13 mouse cellular contexts compared by ENCODE assay signal in genomic region chr5:43289752-43290446, GRCm38 (mm10). TPM values are rescaled to one million over a fixed set of nuclear protein-coding genes. Genes with fewer than 3 reads are reported as not detected.
DNase-seq lines count a peak whose midpoint lies in the region; ATAC-seq and TF ChIP-seq lines count a peak whose summit lies in the region.
"Had no signal": no experiment of that assay in that cellular context is flagged by ENCODE, and none has a peak within 500 bp of the region (broad histone marks: within the 10 kb centered on the region; RNA-seq: fewer than 3 reads in every experiment).

No protein-coding gene starts in this region.

- peaks cover 21% of the 10 kb centered on the region for H3K36me3 ChIP-seq in hindbrain, embryonic 15.5 days
- H3K36me3 ChIP-seq in hindbrain, embryonic 11.5 days (ENCODE audit: control insufficient read depth, insufficient read depth, low read length) = no peaks in the 10 kb centered on the region
- peaks cover 22% of the 10 kb centered on the region for H3K36me3 ChIP-seq in G1E (replicated peaks)
- H3K36me3 ChIP-seq: liver, embryonic 13.5 days had no signal

- H3K9me3 ChIP-seq in hindbrain, embryonic 15.5 days = no peaks in the 10 kb centered on the region
- H3K9me3 ChIP-seq in hindbrain, embryonic 11.5 days (ENCODE audit: control insufficient read depth, low read length) = no peaks in the 10 kb centered on the region
- H3K9me3 ChIP-seq in G1E (replicated peaks) = no peaks in the 10 kb centered on the region
- H3K9me3 ChIP-seq: liver, embryonic 13.5 days had no signal

- DNase-seq in hindbrain, embryonic 11.5 days (ENCODE audit: low spot score) = no peak
- DNase-seq in G1E (ENCODE audit: low spot score) = peak; percentile 5
- peak; percentile 9 for DNase-seq in lung, adult 2 months
- DNase-seq in gastrocnemius, adult 8-10 months (ENCODE audit: low spot score in 2 of 2) = no peak
- DNase-seq in adrenal gland, adult (ENCODE audit: inconsistent age in 2 of 2, low spot score in 1 of 2) = no peak
- DNase-seq: adrenal gland, postnatal 14 days; gastrocnemius, postnatal 14 days; kidney, adult 18-20 months; liver, embryonic 13.5 days had no signal

- H3K4me1 ChIP-seq in hindbrain, embryonic 15.5 days (replicated peaks) = no peaks in the 10 kb centered on the region
- no peaks in the 10 kb centered on the region for H3K4me1 ChIP-seq in hindbrain, embryonic 11.5 days (replicated peaks; ENCODE audit: control insufficient read depth, insufficient read depth, low read length)
- H3K4me1 ChIP-seq in G1E (ENCODE audit: insufficient read depth, low read depth, low read length) = peaks cover 7% of the 10 kb centered on the region
- no peaks in the 10 kb centered on the region for H3K4me1 ChIP-seq in lung, adult 2 months (ENCODE audit: control insufficient read depth, insufficient read depth, low read length)
- H3K4me1 ChIP-seq: liver, embryonic 13.5 days had no signal

- 87% methylated on average over 8 of the region's 8 CpGs for WGBS in hindbrain, embryonic 15.5 days
- whole genome bisulfite sequencing in hindbrain, embryonic 11.5 days = 81% methylated on average over 8 of the region's 8 CpGs
- whole genome bisulfite sequencing in lung, adult 2 months = 60% methylated on average over 8 of the region's 8 CpGs

- TF ChIP-seq POLR2A in lung, adult 2 months (IDR thresholded peaks at IDR 0.05; ENCODE audit: borderline replicate concordance, extremely low read depth, low read depth, low read length) = no peak

- H3K9ac ChIP-seq in hindbrain, embryonic 15.5 days = no peak overlapping the region
- H3K9ac ChIP-seq in hindbrain, embryonic 11.5 days (ENCODE audit: low read depth, low read length) = no peak overlapping the region
- H3K9ac ChIP-seq: liver, embryonic 13.5 days had no signal

- ATAC-seq in hindbrain, embryonic 15.5 days (ENCODE audit: low FRiP score, low read depth) = peak; percentile 58; the same call in 1 of the 2 replicates
- no peak for ATAC-seq in hindbrain, embryonic 11.5 days (ENCODE audit: low FRiP score)
- peak; percentile 49; the same call in 1 of the 2 replicates for ATAC-seq in G1E (ENCODE audit: extremely low read depth, insufficient number of reproducible peaks, low FRiP score, poor library complexity, severe bottlenecking)
- peak; percentile 50; the same call in 1 of the 2 replicates for ATAC-seq in megakaryocyte-erythroid progenitor cell, adult 5-6 weeks (replicated peaks; ENCODE audit: low FRiP score, low TSS enrichment, poor library complexity, severe bottlenecking)
- ATAC-seq in cerebellum, adult (ENCODE audit: insufficient number of reproducible peaks, low FRiP score, low TSS enrichment) = no peak
- ATAC-seq: CD4-positive, CD25-positive, alpha-beta regulatory T cell, adult 4 months had no signal

- TF ChIP-seq CTCF in G1E (IDR thresholded peaks at IDR 0.05; ENCODE audit: low read depth, low read length) = no peak
- TF ChIP-seq CTCF in lung, adult 2 months (IDR thresholded peaks at IDR 0.05; ENCODE audit: insufficient read depth, low read length) = no peak

- no peaks in the 10 kb centered on the region for H3K27me3 ChIP-seq in hindbrain, embryonic 15.5 days
- no peaks in the 10 kb centered on the region for H3K27me3 ChIP-seq in hindbrain, embryonic 11.5 days (ENCODE audit: control insufficient read depth, insufficient read depth, low read length)
- H3K27me3 ChIP-seq in G1E (ENCODE audit: insufficient read depth, low read length) = no peaks in the 10 kb centered on the region
- H3K27me3 ChIP-seq: liver, embryonic 13.5 days had no signal

- H3K4me3 ChIP-seq in hindbrain, embryonic 15.5 days = no peak overlapping the region
- no peak overlapping the region for H3K4me3 ChIP-seq in hindbrain, embryonic 11.5 days (ENCODE audit: low read depth, low read length)
- no peak overlapping the region for H3K4me3 ChIP-seq in G1E (ENCODE audit: low read depth, low read length)
- no peak overlapping the region for H3K4me3 ChIP-seq in lung, adult 2 months (replicated peaks; ENCODE audit: extremely low read depth, low read depth, low read length)
- H3K4me3 ChIP-seq: liver, embryonic 13.5 days had no signal

- no peak overlapping the region for H3K27ac ChIP-seq in hindbrain, embryonic 15.5 days (replicated peaks)
- H3K27ac ChIP-seq in hindbrain, embryonic 11.5 days (ENCODE audit: low read depth, low read length) = no peak overlapping the region
- H3K27ac ChIP-seq: liver, embryonic 13.5 days had no signal

- H3K4me2 ChIP-seq in hindbrain, embryonic 15.5 days = no peak overlapping the region
- no peak overlapping the region for H3K4me2 ChIP-seq in hindbrain, embryonic 11.5 days (replicated peaks; ENCODE audit: low read depth, low read length)
- H3K4me2 ChIP-seq: liver, embryonic 13.5 days had no signal

RNA-seq across cellular contexts. Expression of gene Cpeb2, which starts 56.9 kb away (rescaled TPM):
- 15.8 and 16.3 TPM in 2 replicates for polyA plus RNA-seq in hindbrain, embryonic 15.5 days (2015; fragmentation: Nextera tagmentation; extraction: Ambion mirVana)
- 6.2 and 6.8 TPM in 2 replicates for polyA plus RNA-seq in hindbrain, embryonic 11.5 days (2014; fragmentation: Nextera tagmentation; extraction: Ambion mirVana)
- total RNA-seq in G1E (2014; fragmentation: Nextera tagmentation) (13.1 and 13.6 TPM in 2 replicates), G1E (2017) (3.1 and 4.4 TPM in 2 replicates)
- 7.5 and 10.3 TPM in 2 replicates for polyA plus RNA-seq in G1E (2012)
- polyA plus RNA-seq in lung, adult 2 months (2012; rRNA removed) = 4.0 and 6.5 TPM in 2 replicates
- 0.50 and 2.3 TPM in 2 replicates for total RNA-seq in megakaryocyte-erythroid progenitor cell, adult 5-6 weeks (2014; fragmentation: Nextera tagmentation)
- 0.84 and 6.1 TPM in 2 replicates for total RNA-seq in megakaryocyte-erythroid progenitor cell, adult 5-6 weeks (2017)
- 10 to 100 TPM; 19.5 to 44.6 (median 31.0) TPM for total RNA-seq in gastrocnemius, adult 8-10 months (2022)

Comparison
In these comparisons a context has a peak if more than half of its experiments do, and no peak if none do; other contexts are left out.
1. ATAC-seq: peak in hindbrain, embryonic 15.5 days (single experiment), G1E (single experiment) and megakaryocyte-erythroid progenitor cell, adult 5-6 weeks (single experiment); none in hindbrain, embryonic 11.5 days (single experiment) and cerebellum, adult (single experiment).
2. DNase-seq: peak in G1E (single experiment) and lung, adult 2 months (single experiment); none in hindbrain, embryonic 11.5 days (single experiment), gastrocnemius, adult 8-10 months (0 of 2) and adrenal gland, adult (0 of 2).